Mouse (Mus musculus) hindbrain, embryonic 11.5 days (tissue): ENCODE measurements around the gene Ctla4. TPM values are rescaled to one million over a fixed set of nuclear protein-coding genes. Genes with fewer than 3 reads are reported as not detected.

ENCODE experiments used
- ATAC-seq: fragments of 200-750 bp; cut with Nextera tagmentation; 2 replicates; pipeline ENCODE4 v1.8.0; 2017; ENCODE audit warnings: mild to moderate bottlenecking, moderate TSS enrichment, moderate library complexity; ENCODE audit not compliant: low FRiP score
- DNase-seq: peaks from one replicate; pipeline ENCODE4 v3.0.0-alpha.2; 2015; ENCODE audit warnings: low spot score
- H3K27ac ChIP-seq: fragments of 300-500 bp; sonication (generic); 2 replicates; pipeline ENCODE4 v1.5.1; 2014; ENCODE audit warnings: mild to moderate bottlenecking, low read depth, low read length
- H3K27me3 ChIP-seq: fragments of 300-500 bp; sonication (generic); 2 replicates; pipeline ENCODE4 v1.6.1; 2014; ENCODE audit warnings: mild to moderate bottlenecking, low read length, moderate library complexity, mixed read lengths; ENCODE audit not compliant: control insufficient read depth, insufficient read depth
- H3K36me3 ChIP-seq: fragments of 300-500 bp; sonication (generic); 2 replicates; pipeline ENCODE4 v1.6.1; 2014; ENCODE audit warnings: mild to moderate bottlenecking, low read length, moderate library complexity, mixed read lengths; ENCODE audit not compliant: control insufficient read depth, insufficient read depth
- H3K4me1 ChIP-seq: fragments of 300-500 bp; sonication (generic); replicated peaks from 2 replicates; pipeline ENCODE4 v1.6.1; 2014; ENCODE audit warnings: low read length, mixed read lengths; ENCODE audit not compliant: control insufficient read depth, insufficient read depth
- H3K4me2 ChIP-seq: fragments of 300-500 bp; sonication (generic); replicated peaks from 2 replicates; pipeline ENCODE4 v1.6.1; 2014; ENCODE audit warnings: mild to moderate bottlenecking, low read depth, low read length
- H3K4me3 ChIP-seq: fragments of 300-500 bp; sonication (generic); 2 replicates; pipeline ENCODE4 v1.5.1; 2014; ENCODE audit warnings: low read depth, low read length
- H3K9ac ChIP-seq: fragments of 300-500 bp; sonication (generic); 2 replicates; pipeline ENCODE4 v1.6.1; 2014; ENCODE audit warnings: low read depth, low read length
- H3K9me3 ChIP-seq: fragments of 300-500 bp; sonication (generic); 2 replicates; pipeline ENCODE4 v1.6.1; 2016; ENCODE audit warnings: low read length; ENCODE audit not compliant: control insufficient read depth
- WGBS: fragments of 180-500 bp; shearing (Covaris S2); extraction: QIAGEN DNeasy Blood & Tissue Kit; methylation state at CpG from one replicate; pipeline ENCODE4 v1.1.7; 2014; 5-methylcytosine and 5-hydroxymethylcytosine counted together
- polyA plus RNA-seq: library from polyadenylated mRNA; unstranded; fragments of >200 nt; fragmentation: Nextera tagmentation; extraction: Ambion mirVana; gene quantifications from 2 replicates; pipeline ENCODE4 v1.2.1, GENCODE M21; 2014

Gene Ctla4
- polyA plus RNA-seq, 1 experiment from 2014 or later = not detected

GRCm38 (mm10) chr1:60941056-60942048, 54.6 kb downstream of the Ctla4 start:
- Histone ChIP-seq H3K36me3 (no peaks in the 10 kb centered on the region), H3K9me3 (no peaks in the 10 kb centered on the region), H3K4me1 (no peaks in the 10 kb centered on the region), H3K4me3 (no peak overlapping the region), H3K27ac (no peak overlapping the region), H3K27me3 (no peaks in the 10 kb centered on the region), H3K9ac (no peak overlapping the region), H3K4me2 (no peak overlapping the region)
- DNase-seq = no peak
- 95% methylated on average over 5 of the region's 5 CpGs for WGBS
- no peak for ATAC-seq

- Histone ChIP-seq H3K27me3 (no peaks in the 10 kb centered on the region), H3K4me2 (no peak overlapping the region), H3K27ac (no peak overlapping the region), H3K9ac (no peak overlapping the region), H3K36me3 (no peaks in the 10 kb centered on the region), H3K4me1 (no peaks in the 10 kb centered on the region), H3K9me3 (no peaks in the 10 kb centered on the region), H3K4me3 (no peak overlapping the region)
- ATAC-seq (no peak), DNase-seq (no peak)
- WGBS = 93% methylated on average over 2 of the region's 2 CpGs
These were observed 56.1 kb downstream of the Ctla4 start for GRCm38 (mm10) chr1:60942921-60943320.

- Histone ChIP-seq H3K27me3 (no peaks in the 10 kb centered on the region), H3K27ac (no peak overlapping the region), H3K4me3 (no peak overlapping the region), H3K9me3 (no peaks in the 10 kb centered on the region), H3K9ac (no peak overlapping the region), H3K4me2 (no peak overlapping the region), H3K36me3 (no peaks in the 10 kb centered on the region), H3K4me1 (no peaks in the 10 kb centered on the region)
- ATAC-seq (no peak), DNase-seq (no peak)
- WGBS = 87% methylated on average over 8 of the region's 8 CpGs
These were observed 59.0 kb downstream of the Ctla4 start for GRCm38 (mm10) chr1:60945633-60946401.

GRCm38 (mm10) chr1:60948112-60948511, 61.3 kb downstream of the Ctla4 start:
- H3K36me3 ChIP-seq = no peaks in the 10 kb centered on the region
- H3K27me3 ChIP-seq = no peaks in the 10 kb centered on the region
- 92% methylated on average over 6 of the region's 6 CpGs for WGBS
- no peak overlapping the region for H3K4me3 ChIP-seq
- H3K27ac ChIP-seq = no peak overlapping the region
- no peaks in the 10 kb centered on the region for H3K9me3 ChIP-seq
- ATAC-seq = no peak
- no peak overlapping the region for H3K4me2 ChIP-seq
- no peak for DNase-seq
- no peak overlapping the region for H3K9ac ChIP-seq
- no peaks in the 10 kb centered on the region for H3K4me1 ChIP-seq

GRCm38 (mm10) chr1:60952958-60953357, 66.2 kb downstream of the Ctla4 start:
- WGBS = 83% methylated on average over 7 of the region's 7 CpGs
- no peak overlapping the region for H3K27ac ChIP-seq
- no peak for DNase-seq
- no peak overlapping the region for H3K4me3 ChIP-seq
- no peak for ATAC-seq
- no peaks in the 10 kb centered on the region for H3K9me3 ChIP-seq
- no peak overlapping the region for H3K9ac ChIP-seq
- no peak overlapping the region for H3K4me2 ChIP-seq
- no peaks in the 10 kb centered on the region for H3K36me3 ChIP-seq
- no peaks in the 10 kb centered on the region for H3K27me3 ChIP-seq
- no peaks in the 10 kb centered on the region for H3K4me1 ChIP-seq

GRCm38 (mm10) chr1:60953686-60954085, 66.9 kb downstream of the Ctla4 start:
- Histone ChIP-seq H3K9me3 (no peaks in the 10 kb centered on the region), H3K4me3 (no peak overlapping the region), H3K27ac (no peak overlapping the region), H3K4me1 (no peaks in the 10 kb centered on the region), H3K9ac (no peak overlapping the region), H3K27me3 (no peaks in the 10 kb centered on the region), H3K4me2 (no peak overlapping the region), H3K36me3 (no peaks in the 10 kb centered on the region)
- 89% methylated on average over 7 of the region's 7 CpGs for WGBS
- DNase-seq = no peak
- ATAC-seq = no peak

- Histone ChIP-seq H3K27me3 (no peaks in the 10 kb centered on the region), H3K9me3 (no peaks in the 10 kb centered on the region), H3K27ac (no peak overlapping the region), H3K4me3 (no peak overlapping the region), H3K9ac (no peak overlapping the region), H3K36me3 (no peaks in the 10 kb centered on the region), H3K4me1 (no peaks in the 10 kb centered on the region), H3K4me2 (no peak overlapping the region)
- no peak for ATAC-seq
- WGBS = 62% methylated on average over 2 of the region's 2 CpGs
- DNase-seq = peak; percentile 44
These were observed 68.0 kb downstream of the Ctla4 start for GRCm38 (mm10) chr1:60954759-60955158.

- no peak for DNase-seq
- ATAC-seq = no peak
- Histone ChIP-seq H3K9me3 (no peaks in the 10 kb centered on the region), H3K4me2 (no peak overlapping the region), H3K27me3 (no peaks in the 10 kb centered on the region), H3K4me3 (no peak overlapping the region), H3K36me3 (no peaks in the 10 kb centered on the region), H3K4me1 (no peaks in the 10 kb centered on the region), H3K27ac (no peak overlapping the region), H3K9ac (no peak overlapping the region)
- WGBS = 92% methylated on average over 3 of the region's 3 CpGs
These were observed 68.4 kb downstream of the Ctla4 start for GRCm38 (mm10) chr1:60955186-60955585.
